Mouse (Mus musculus): ENCODE measurements around the gene Selenov. TPM values are rescaled to one million over a fixed set of nuclear protein-coding genes. Genes with fewer than 3 reads are reported as not detected.

Gene Selenov
- not detected for total RNA-seq (2021)
- long read RNA-seq, experiment 1 = 0 reads
- long read RNA-seq, experiment 2 = 0 reads

- no peak for DNase-seq (ENCODE audit: low spot score in 2 of 2)
These were observed at the start of gene Selenov for GRCm38 (mm10) chr7:28290638-28291590. Gene Selenov, minus strand, starts transcription at chr7:28291186.

- DNase-seq (ENCODE audit: low spot score in 2 of 2) = peak in 1 of 2 experiments; percentile 50
These were observed 48.4 kb upstream of the Selenov start for GRCm38 (mm10) chr7:28339213-28339917.

- peak; percentile 94 for DNase-seq (ENCODE audit: low spot score in 2 of 2)
These were observed 47.4 kb upstream of the Selenov start, which contains the start of gene Supt5 for GRCm38 (mm10) chr7:28338108-28338998. Gene Supt5, minus strand, starts transcription at chr7:28338746.

- DNase-seq (ENCODE audit: low spot score in 2 of 2) = no peak
These were observed 44.5 kb upstream of the Selenov start for GRCm38 (mm10) chr7:28335471-28335870.

- DNase-seq (ENCODE audit: low spot score in 2 of 2) = no peak
These were observed 43.5 kb upstream of the Selenov start for GRCm38 (mm10) chr7:28334534-28334933.

- DNase-seq (ENCODE audit: low spot score in 2 of 2) = no peak
These were observed 37.3 kb upstream of the Selenov start for GRCm38 (mm10) chr7:28328260-28328659.

- no peak for DNase-seq (ENCODE audit: low spot score in 2 of 2)
These were observed 35.5 kb upstream of the Selenov start for GRCm38 (mm10) chr7:28326457-28326856.

- no peak for DNase-seq (ENCODE audit: low spot score in 2 of 2)
These were observed 34.3 kb upstream of the Selenov start for GRCm38 (mm10) chr7:28325293-28325692.

- DNase-seq (ENCODE audit: low spot score in 2 of 2) = no peak
These were observed 31.2 kb upstream of the Selenov start for GRCm38 (mm10) chr7:28321974-28322720.

- DNase-seq (ENCODE audit: low spot score in 2 of 2) = no peak
These were observed 27.7 kb upstream of the Selenov start for GRCm38 (mm10) chr7:28318714-28319113.

GRCm38 (mm10) chr7:28318036-28318435 lies 27.1 kb upstream of the Selenov start:
- DNase-seq (ENCODE audit: low spot score in 2 of 2) = no peak

GRCm38 (mm10) chr7:28311926-28312543 lies 21.0 kb upstream of the Selenov start, which contains the start of gene Timm50:
Gene Timm50, minus strand, starts transcription at chr7:28312072.
- peak; percentile 98 to 99 for DNase-seq (ENCODE audit: low spot score in 2 of 2)

GRCm38 (mm10) chr7:28311151-28311925 lies 20.4 kb upstream of the Selenov start:
- no peak for DNase-seq (ENCODE audit: low spot score in 2 of 2)

GRCm38 (mm10) chr7:28309737-28310136 lies 18.8 kb upstream of the Selenov start:
- no peak for DNase-seq (ENCODE audit: low spot score in 2 of 2)

- DNase-seq (ENCODE audit: low spot score in 2 of 2) = no peak
These were observed 15.2 kb upstream of the Selenov start for GRCm38 (mm10) chr7:28306216-28306615.

GRCm38 (mm10) chr7:28305641-28306040 lies 14.7 kb upstream of the Selenov start:
- DNase-seq (ENCODE audit: low spot score in 2 of 2) = no peak

GRCm38 (mm10) chr7:28301616-28302433 lies 10.8 kb upstream of the Selenov start, which contains the start of gene Dll3:
Gene Dll3, minus strand, starts transcription at chr7:28302238.
- DNase-seq (ENCODE audit: low spot score in 2 of 2) = peak in 1 of 2 experiments; percentile 45
